Mouse (Mus musculus) NIH3T3 (cell line): ENCODE measurements at regions not wholly inside any gene's neighbourhood (a gene's known extent, or its start where the extent isn't known, plus 50 kb on each side); places are given as distances from the start of the nearest gene placed in this dataset.
"Not testable (repeated sequence)": the region's sequence is repeated elsewhere in the genome, so short reads cannot be mapped to it uniquely, and the experiment has no call there.

Source experiments
- DNase-seq: peaks from one replicate; pipeline ENCODE4 v3.0.0-alpha.2; 2012; ENCODE audit warnings: low read depth

DNA sequence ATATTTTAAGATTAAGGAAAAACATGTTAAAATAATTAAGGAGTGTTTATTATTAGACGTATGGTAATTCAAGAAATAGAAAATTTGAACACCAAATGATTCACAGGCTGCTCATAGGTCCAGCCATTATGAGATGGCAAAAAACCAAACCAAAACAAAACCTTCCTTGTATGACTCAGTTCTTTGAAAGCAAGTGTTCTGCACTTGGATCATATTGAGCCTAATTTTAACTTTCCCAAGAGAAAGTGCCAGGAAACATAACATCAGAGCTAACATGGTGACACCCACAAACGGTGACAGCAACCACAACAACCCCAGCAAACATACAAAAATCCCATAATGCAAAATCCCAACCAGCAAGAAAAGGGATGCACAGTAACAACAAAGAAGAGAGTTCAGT lies 313.7 kb downstream of the Arl4a start:
- no peak for DNase-seq

GRCm38 (mm10) chr12:39715120-39715519 lies 322.7 kb downstream of the Arl4a start:
- no peak for DNase-seq

DNA sequence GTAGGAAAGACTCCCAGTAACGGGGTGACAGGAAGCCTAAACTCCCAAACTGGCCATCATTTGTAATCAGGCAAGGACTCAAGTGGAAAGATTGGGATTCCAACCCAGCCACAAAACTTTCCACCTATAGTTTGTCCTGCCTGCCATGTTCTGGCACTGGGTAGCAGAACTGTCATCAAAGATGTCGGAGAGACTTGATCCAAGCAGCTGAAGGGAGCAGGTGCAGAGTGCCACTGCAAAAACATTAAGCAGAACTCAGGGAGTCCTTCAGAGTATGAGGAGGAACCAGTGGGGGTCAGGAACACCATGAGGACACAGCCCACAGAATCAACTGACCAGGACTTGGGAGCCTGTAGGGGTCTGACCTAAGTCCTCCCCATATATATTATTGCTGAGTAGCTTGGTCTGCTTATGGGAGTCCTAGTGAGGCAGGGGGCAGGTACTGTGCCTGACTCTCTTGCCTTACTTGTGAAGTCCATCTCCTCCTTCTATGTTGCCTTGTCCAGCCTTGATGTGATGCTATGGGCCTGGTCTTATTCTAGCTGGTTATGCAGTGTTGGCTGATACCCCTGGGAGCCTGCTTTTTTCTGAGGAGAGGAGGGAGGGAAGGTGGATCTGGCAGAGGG lies 323.5 kb downstream of the Arl4a start:
- DNase-seq = no peak

- DNase-seq = no peak
Observed at GRCm38 (mm10) chr12:39711807-39712206, 326.0 kb downstream of the Arl4a start.

GRCm38 (mm10) chr12:39709850-39710249 lies 328.0 kb downstream of the Arl4a start:
- DNase-seq = no peak

GRCm38 (mm10) chr12:39697182-39697581 lies 340.6 kb downstream of the Arl4a start:
- DNase-seq = no peak

DNA sequence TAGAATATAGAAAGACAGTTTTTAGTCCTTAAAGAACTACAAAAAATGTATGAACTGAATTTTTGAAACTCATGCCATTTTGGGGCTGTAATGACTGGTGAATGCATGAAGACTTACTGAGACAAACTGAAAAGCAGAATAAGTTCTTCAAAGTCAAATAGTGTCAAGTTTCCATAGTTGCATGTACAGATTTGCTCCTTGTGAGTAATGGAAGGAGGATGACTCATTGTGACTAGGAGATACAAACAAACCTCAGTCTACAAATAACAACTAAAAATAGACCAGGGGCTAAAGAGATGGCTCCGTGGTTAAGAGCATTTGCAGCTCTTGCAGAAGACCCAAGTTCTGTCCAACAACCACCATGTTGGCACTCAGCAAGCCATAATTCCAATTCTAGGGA lies 342.5 kb downstream of the Arl4a start:
- no peak for DNase-seq

- DNase-seq = no peak
Observed at GRCm38 (mm10) chr12:39692043-39692442, 345.8 kb downstream of the Arl4a start.

GRCm38 (mm10) chr12:39685399-39685798 lies 352.4 kb downstream of the Arl4a start:
- no peak for DNase-seq

DNA sequence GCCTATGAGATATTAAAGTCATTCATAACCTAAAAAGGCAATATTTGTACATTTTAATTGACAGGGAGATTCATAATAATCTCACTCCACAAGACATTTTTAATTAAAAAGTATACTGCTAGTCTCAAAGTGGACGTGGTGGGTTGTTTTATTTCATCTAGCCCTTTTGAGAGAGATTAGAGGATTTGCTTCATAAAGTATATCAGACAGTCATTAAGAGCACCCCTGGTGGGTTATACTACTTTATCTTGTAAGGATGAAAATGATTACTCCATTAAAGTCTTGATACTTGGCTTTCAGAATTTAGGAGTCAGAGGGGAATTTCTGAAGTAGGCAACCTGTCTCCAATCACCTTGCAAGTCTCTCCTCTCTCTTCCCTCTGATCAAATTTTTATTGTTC lies 355.7 kb downstream of the Arl4a start:
- no peak for DNase-seq

GRCm38 (mm10) chr12:39675608-39676007 lies 362.2 kb downstream of the Arl4a start:
- DNase-seq = no peak

- no peak for DNase-seq
Observed at GRCm38 (mm10) chr12:39667701-39668100, 370.1 kb downstream of the Arl4a start.

DNA sequence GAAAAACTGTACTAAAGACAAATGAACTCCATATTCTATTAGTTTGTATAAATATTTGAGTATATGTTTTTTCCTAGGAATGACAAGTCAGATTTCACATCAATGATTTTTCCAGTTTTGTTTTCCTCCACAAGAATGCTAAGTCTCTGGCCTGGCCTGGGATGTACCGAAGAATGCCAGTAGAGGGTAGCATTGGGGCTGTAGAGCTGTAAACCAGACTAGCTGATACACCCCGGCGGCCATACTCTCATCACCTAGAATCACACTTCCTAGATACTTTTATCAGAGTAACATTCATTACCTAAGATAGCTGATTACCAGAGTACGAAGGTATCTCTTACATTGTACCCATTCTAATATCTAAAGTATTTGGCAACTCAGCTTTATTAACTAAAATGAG lies 372.4 kb downstream of the Arl4a start:
- DNase-seq = peak; percentile 71

DNA sequence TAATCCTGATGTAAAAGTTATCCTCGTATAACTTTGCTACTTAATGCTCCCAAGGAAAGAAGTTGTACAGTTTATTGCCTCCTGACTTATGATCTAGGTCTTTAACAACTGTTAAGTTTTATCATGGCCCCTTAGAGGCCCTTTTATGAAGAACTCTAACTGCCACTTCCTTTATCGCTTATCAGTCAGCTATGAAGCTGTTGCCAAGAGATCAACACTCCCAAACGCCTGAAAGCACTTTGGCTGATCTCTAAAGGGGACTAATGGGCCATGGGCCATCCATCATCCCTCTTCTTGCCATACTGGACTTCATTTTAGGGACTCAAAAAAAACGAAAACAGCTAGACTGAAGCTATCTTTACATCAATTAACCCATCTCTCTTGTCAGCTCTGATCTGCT lies 377.4 kb downstream of the Arl4a start:
- DNase-seq = no peak

DNA sequence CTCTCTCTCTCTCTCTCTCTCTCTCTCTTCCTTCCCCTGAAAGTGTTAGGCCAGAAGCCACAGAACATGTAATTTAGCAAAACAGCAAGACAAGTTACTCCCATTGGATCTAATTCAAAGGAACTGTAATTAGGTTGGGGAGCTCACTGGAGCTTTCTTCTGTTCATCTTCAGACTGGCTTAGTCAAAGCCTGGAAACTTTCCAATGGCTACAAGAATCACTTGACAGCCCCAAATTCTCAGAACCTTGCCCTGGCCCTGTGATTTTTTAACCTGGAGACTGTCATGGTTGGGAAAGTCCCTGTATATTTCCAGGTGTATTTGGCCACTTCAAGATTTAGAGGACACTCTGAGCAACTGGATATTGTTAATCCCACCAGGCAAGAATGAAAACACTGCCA lies 381.2 kb downstream of the Arl4a start:
- DNase-seq = no peak

- no peak for DNase-seq
Observed at GRCm38 (mm10) chr12:39648952-39649351, 388.9 kb downstream of the Arl4a start.

DNA sequence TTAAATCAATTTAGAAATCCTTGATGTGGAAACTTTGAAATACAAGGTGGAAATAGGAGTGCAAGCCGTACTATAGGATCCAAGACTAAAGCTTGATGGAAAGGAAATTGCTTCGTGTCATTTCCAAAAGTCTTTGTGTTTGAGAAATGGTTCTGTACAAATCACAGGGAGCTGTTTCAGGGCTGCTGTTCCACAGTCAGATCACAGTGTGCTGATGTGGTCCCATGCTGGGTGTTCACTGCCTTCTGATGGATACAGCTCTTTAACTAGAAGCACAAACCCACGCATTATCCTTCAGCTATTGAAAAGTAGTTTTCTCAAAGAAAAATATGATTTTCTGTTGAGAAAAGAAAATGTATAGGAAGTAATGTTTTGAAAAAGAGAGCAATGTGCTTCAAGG lies 391.3 kb downstream of the Arl4a start:
- DNase-seq = no peak

DNA sequence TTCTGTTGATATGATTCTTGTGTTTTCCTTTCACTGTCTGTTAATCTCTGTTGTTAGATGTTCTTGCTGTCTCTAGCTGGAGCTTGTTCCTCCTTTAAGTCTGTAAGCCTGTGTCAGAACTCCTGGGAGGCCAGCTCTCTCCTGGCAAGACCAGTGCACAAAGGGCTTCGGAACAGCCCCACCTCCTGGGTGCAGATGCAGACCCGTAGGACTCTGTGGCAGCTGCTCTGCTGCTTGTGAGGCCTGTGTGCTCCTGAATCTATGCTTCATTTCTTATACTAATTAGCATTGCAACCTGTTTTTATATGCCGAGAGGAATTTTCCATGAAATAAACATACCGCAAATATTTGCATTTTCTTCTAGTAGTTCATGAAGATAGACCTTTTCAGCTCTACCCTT lies 392.2 kb downstream of the Arl4a start:
- no peak for DNase-seq

GRCm38 (mm10) chr12:39639246-39639645 lies 398.6 kb downstream of the Arl4a start:
- DNase-seq = no peak

GRCm38 (mm10) chr12:39634337-39634736 lies 403.5 kb downstream of the Arl4a start:
- no peak for DNase-seq

- no peak for DNase-seq
Observed at GRCm38 (mm10) chr12:39621266-39621665, 416.6 kb downstream of the Arl4a start.

DNA sequence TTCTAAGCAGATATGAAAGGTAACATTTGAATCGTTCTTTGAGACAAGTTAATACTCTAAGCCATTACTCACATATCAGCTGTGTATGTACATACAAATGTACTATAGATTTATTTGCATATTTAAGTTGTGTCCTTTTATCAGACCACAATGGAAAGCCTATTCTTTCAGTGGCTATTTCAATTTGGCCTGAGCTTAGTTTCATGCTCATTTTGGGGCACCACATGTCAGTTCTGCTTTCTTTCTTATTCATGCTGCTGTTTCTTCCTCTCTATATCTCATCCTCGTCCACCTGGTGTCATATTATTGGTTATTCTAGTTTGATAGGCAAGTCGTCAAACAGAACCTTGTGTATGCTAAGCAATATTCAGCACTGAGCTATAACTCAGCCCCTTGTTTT lies 432.5 kb downstream of the Arl4a start:
- no peak for DNase-seq

- DNase-seq = no peak
Observed at GRCm38 (mm10) chr12:39604723-39605122, 433.1 kb downstream of the Arl4a start.

DNA sequence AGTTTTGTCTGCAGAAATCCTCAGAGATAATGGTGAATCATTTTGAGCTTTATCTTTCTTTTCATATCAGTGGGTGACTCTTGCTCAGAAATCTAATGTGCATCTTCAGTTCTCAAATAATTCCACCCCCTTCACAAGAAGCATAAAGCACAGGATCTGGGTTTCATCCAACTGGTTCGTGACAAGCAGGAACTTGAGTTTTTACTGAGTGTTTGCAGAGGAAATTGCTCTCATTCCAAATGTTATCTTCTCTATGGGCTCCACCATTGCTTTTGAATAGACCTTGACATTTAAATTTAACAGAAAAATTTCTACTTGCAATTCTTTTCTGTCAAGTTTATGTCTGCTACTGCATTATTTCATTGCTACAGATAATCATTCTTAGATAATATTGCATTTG lies 443.1 kb downstream of the Arl4a start:
- DNase-seq = no peak

- DNase-seq = not testable (repeated sequence)
Observed at GRCm38 (mm10) chr12:39593781-39594180, 444.0 kb downstream of the Arl4a start.
